Mouse (Mus musculus) lung, postnatal 14 days (tissue): ENCODE data around the gene Kif1b.
A peak's percentile ranks its signal among the peaks of the same experiment; 100 is the strongest.

Experiments
- DNase-seq: peaks from one replicate; pipeline ENCODE4 v3.0.0; 2021

Gene Kif1b

DNA sequence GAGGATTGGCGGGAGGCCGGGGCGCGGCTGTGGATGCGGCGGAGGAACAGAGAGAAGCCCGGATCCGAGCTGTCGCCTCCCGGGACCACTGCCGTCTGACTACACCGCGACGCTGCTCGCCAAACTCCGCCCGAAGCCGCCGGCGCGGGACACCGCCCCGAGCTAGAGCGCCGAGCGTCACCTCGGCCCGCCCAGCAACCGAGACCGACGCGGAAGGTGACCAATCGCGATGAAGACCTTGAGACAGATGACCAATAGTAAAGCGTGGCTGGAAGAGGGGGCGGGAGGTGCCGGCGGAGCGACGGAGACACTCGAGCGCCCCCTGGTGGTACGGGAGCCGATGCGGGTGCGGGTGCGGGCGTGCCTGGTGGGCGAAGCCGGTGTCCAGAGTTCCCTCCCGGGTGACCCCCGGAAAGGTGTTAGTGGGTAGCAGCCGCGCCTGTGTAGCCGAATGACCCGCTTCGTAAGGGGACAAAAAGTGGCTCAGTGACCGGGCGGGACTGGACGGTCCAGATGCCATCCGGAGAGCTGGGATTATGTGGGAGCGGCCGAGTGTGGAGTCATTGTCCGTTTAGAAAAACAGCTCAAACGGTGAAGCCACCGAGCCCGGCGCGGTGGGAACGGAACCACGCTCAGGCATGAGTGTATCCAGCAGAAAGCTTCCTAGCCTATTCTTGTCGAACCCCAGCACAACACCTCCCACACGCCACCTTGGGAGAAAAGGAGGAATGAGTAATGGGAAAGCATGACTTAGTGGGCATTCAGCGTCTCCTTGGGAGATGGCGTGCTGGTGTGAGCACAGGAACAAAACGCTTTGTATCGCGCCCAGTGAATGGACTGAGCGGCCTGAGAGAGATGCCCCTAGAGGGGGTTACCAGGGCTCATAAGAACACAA, at the start of gene Kif1b:
TSS of gene Kif1b (minus strand) at position 98 of the 895 bp plus-strand sequence.
- DNase-seq, result peak; percentile 100

DNA sequence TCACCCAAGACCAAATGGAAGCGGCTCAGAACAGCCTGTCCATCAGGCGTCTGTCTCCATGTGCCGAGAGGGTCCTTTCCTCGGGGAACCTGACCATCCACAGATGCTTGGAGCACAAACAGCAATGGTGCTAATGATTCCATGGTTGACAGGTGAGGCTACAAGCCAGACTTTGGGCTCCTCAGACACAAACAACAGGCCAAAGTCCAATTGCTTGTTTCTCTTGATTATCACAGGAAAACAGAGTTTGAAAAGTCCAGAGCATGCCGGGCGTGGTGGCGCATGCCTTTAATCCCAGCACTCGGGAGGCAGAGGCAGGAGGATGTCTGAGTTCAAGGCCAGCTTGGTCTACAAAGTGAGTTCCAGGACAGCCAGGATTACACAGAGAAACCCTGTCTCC, 47.2 kb upstream of the Kif1b start:
- DNase-seq, result no peak

DNA sequence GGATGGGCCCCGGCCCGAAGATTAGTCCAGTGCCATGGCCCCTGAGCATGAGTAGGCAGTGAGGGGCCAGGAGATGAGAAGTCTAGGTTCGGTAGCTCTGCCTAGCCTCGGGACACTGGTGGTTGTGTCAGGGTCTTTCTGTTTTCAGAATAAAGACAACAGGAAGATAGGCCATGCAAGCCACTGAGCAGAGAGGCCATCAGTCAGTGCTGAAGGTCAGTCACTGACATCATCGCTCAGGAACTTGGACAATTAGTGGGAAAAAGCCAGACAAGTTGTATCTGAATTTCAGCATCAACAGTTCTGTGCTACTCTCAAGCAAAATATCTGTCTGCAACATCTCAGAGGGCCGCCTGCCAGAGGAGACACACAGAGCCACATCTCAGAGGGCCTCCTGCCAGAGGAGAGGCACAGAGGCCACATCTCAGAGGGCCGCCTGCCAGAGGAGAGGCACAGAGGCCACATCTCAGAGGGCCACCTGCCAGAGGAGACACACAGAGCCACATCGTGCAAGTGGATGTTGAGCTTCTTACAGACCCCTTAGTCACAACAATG, 44.2 kb upstream of the Kif1b start:
- DNase-seq, result no peak

DNA sequence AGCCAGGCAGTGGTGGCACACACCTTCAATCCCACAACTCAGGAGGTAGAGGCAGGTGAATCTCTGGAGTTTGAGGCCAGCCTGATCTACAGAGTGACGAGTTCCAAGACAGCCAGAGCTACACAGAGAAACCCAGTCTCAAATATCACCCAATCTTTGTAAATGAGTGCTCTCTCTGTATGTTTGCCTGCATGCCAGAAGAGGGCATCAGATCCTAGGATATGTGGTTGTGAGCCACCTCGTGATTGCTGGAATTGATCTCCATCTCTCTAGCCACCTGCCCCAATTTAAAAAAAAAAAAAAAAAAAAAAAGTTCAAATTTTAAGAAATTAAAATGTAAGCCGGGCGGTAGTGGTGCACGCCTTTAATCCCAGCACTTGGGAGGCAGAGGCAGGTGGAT, 41.5 kb upstream of the Kif1b start:
- no peak for DNase-seq

DNA sequence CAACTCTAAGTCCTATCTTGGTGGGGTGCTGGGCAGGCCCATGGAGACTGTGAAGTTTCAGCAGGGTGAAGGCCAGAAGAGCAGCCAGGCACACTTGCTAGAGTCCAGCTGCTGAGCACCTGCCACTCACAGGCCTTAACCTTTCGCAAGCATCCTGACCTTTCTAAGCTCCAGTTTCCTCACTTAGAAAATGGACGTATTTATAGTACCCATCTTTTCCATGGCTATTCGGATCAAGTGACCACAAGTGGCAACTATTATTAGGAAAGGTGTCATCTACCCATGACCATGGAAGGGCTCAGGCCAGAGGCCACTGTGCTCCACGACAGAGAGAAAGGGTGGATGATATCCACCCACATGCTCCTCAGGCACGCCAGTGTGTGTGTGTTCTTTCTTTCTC, 38.4 kb upstream of the Kif1b start:
- no peak for DNase-seq

DNA sequence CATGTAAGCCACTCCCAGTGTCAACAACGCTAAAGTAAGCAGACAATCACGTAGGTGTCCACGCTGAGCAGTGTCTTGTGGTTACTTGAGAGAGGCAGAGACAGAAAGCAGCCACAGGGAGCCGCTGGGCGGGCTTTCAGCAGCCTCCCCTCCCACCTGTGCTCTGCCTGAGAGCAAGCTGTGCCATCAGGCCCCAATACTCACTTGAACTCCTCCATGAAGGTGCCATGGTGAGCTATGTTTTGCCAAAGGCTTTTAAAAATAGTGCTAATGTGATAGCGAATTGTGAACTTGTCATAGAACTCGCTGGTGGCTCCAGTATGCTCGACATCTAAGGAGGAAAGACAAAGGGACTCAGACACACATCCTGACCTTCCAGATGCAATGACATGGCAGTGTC, 36.8 kb upstream of the Kif1b start:
- DNase-seq, result no peak

DNA sequence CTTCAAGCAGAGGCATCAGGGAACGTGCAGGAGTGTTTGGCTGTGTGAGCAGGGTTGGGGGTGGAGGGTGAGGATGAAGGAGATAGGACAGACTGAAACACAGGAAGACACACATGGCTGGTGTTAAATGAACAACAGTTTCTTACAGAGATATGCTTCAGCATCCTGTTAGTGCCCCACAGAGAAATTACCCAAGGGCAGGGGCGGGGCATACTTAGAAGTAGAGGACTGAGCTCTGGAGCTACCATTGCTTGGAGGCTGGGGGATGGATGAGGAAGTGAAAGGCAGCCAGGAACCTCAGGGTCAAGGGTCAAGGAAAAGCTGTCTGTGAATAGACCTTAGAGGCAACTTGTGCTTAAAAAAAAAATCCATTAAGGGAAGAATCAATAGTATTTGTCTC, 33.2 kb upstream of the Kif1b start:
- DNase-seq, result no peak

DNA sequence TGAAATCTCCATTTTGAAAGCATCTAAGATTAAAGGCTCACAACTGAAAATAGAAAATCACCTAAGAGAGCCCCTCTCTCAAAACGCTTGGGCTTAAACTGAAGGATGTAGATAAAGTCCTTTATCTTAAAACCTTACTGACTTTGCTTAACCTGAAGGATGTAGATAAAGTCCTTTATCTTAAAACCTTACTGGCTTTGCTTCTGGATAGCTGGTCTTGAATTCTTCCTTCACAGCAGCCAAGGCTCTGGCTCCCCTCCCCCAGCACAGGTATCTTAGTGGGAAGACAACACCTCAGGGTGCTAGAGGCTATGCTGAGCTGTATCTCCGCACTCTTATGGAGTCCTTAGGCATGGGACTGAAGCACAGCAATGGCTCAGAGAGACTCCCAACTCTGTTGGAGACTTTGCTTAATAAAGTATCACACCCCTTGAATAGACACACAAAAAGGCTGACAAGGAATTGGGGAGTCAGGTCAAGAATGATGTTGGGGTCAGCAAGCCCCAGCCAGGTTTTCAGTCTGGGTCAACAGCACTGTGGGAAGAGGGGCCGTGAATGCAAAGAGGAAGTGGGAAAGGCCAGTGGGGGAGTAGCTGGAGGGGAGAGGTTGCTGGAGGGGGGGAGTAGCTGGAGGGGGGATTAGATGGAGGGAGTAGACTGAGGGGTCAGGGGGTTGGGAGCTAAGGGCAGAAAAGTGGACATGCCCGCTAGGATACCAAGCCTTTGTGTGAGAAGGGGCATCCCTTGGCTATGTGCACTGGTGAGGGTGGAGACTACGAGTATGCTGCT, 32.1 kb upstream of the Kif1b start:
- DNase-seq, result no peak

DNA sequence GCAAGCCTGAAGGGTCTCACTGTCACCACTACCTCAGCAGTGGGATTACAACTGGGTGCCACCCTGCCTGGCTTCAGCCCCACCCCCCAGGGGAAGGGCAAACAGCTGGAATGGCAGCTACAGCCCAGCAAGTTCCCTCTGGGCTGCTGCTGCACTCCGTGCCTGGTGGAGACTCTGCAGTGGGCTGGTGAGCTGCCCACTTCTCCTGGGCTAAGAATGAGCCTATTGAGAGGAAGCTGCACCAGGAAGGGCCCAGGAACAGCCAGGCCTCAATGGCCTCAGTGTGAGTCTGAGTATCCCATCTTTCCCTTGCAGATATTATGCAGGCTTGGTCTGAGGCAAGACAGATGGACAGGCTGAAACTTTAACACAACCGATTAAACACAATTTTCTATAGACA, 30.6 kb upstream of the Kif1b start:
- DNase-seq, result no peak

DNA sequence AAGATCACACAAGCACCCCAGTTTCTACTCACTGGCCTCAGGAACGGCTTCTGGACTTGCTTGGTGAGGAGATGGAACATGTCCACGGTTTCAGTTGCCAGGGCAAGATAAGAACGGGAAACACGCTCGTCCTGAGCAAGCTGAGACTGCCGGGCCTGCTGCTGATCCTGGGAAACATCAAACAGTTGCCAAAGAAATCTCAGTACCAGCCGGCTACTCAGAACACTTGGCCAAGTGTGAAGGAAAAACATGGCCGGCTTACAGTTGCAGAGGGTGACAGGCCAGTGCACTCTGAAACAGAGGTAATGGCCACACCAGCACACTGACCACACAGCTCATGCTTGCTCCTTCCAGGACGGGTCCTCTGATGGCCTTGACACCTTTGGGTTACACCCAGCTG, 29.9 kb upstream of the Kif1b start:
- no peak for DNase-seq

DNA sequence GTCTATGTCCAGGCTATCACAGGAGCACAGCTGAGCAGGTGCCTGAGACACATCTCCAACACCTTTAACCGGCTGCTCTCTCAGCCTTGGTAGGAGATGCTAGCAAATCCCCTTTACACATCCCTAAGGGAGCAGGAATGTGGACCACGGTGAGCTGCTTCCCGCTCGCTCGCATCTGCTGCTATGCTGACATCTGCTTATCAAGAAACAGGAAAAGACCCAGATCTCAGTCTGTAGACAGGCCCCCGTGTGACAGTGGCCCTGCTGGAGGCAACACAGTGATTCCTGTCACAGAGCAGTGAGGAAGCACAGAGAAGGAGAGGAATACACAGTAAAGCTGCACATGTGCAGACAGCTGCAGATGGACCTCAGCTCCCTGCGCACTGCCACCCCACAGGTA, 28.8 kb upstream of the Kif1b start:
- DNase-seq, result no peak

DNA sequence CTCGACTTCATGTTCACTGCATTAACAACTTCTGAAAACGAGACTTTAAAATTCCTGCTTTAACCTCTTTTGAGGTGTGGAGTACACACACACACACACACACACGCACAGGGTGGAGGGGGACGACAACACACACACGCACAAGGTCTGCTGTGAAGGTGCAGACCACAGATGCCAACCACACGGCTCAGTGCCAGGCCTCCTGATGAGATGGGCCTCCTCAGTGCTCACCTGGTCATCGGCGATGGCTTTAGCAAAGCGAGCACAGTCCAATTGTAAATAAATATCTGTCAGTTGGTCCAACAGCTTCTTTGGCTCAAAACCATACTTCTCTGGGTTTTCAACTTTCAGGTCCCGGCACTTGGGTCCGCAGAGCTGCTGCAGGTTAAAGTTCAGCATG, 27.4 kb upstream of the Kif1b start:
- DNase-seq, result no peak

DNA sequence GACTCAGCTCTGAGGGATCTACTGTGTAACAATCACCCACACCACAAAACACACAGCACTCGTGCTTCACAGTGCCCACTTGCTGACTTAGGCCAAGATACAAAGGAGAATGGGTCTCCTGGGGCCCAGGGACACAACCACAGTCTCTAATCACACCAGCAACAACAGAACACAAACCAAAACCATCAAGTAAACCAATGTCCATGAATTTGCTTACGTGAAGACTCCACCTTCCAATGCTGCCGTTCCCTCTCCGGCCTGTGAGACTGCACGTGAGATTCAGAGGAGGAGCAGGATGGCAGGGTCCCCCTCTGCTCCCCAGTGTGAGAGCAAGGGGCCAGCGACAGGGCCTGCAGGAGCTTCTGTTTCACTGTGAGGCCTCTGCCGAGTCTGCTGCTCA, 25.2 kb upstream of the Kif1b start:
- DNase-seq, result no peak

DNA sequence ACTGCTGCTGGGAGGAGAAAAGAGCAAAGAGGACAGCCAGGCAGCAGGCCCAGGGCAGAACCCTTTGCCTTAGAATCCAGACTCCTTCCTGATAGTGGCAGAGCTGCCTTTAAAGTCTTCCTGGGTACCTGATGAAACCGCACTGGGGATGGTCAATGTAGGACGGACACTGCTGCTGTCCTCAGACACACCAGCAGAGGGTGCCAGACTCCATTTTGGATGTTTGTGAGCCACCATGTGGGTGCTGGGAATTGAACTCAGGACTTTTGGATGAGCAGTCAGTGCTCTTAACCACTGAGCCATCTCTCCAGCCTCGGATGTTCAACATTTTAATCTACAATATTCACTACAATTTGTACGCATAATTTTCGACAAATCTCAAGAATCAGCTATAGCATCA, 23.0 kb upstream of the Kif1b start:
- no peak for DNase-seq

DNA sequence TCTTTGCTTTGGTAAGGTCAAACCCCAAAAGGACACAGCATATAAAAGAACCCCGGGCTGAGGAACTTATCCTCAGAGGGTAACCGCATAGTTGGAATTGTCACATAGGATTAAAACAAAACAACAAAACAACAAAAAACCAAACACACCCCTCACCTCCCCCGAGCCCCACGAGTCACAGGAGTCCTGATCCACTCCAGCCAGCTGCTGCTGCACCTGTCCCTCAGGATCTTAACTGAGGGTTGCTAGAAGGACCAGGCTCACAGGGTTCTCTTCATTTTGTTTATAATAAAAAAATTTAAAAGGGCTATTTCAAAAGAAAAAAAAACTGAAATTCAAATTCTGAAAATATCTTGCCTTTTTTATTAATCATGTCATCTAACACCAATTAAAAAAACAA, 21.2 kb upstream of the Kif1b start:
- DNase-seq, result no peak

DNA sequence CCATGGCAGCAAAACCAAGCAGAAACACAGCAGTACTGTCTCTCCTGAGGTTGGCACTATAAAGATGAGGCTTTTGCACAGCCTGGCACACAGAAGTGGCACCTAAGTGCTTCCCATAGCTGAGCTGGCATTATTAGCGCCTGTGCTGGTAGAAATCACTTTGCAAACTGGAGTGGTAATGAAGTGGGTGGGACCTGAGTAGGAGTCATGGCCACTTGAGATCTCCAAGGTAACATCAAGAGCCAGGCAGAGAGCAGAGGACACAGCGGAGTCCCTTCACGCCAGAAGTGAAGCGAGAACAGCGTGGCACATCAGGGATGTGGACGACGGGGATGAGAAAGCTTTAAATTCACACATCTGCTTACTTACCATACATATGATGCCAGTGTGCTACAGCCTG, 19.8 kb upstream of the Kif1b start:
- DNase-seq, result peak; percentile 18

DNA sequence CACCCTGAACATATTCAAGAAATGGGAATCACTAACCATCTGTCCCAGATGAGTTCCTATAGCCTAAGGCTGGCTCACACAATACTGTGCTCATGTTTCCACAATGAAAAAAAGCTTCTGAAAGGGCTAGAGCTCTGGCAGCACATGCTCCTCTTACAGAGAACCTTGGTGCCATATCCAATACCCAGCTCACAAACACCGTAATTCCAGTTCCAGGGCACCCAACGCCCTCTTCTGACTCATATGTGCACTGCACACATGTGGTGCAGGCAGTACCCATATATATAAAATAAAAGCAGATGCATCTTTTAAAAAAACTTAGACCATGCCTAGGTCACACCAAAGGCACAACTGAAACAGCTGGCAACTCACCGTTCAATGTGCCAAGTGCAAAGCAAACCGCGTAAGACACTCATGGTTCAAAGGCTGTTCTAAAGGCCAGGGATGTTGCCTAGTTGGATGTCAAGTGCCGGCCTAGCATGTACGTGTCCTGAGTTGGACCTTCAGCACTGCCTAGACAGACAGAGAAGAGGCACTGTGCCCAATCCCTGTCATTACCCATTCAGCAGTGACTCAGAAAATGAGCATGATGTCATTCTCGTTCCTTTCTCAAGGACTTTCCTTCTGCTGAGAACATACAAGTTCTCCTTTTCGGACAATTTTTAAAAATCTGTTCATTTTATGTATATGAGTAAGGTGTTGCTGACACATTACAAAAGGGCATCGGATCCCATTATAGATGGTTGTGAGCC, 18.1 kb upstream of the Kif1b start:
- DNase-seq, result no peak

DNA sequence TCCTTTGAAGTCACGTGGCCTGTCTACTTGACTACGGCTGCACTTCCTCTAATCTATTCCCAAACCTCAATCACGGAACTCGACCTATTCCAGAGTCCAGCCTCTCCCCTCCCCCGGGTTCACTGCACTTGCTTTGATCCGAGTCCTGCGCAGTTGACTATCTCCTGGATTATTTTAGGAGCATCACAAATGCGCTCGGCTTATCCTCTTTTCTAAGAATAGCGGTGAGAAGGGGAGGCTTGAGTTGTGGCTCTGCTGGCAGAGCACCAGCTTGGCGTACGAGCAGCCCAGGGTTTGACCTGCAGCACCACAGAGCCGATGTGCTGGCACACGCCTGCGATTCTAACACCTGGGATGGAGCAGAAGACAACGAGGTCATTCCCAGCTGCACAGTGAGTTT, 16.2 kb upstream of the Kif1b start:
- DNase-seq, result no peak

DNA sequence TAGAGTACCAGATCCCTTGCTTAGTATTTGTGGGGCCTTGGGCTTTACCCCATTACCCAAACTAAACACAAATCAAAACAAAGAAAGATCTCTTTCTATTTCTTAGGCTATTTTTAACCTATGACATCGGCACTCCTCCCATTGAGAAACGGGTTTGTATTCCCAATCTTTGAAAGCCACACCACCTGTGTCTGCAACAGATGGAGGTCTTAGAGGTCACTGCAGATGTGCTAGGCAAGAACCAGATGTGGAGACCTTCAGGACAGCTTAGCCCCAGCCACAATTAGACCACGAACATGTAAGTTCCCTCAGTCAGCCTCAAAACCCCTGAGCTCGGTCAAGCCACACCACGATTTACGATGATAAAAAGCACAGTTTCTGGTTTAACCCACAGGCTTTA, 15.2 kb upstream of the Kif1b start:
- no peak for DNase-seq

DNA sequence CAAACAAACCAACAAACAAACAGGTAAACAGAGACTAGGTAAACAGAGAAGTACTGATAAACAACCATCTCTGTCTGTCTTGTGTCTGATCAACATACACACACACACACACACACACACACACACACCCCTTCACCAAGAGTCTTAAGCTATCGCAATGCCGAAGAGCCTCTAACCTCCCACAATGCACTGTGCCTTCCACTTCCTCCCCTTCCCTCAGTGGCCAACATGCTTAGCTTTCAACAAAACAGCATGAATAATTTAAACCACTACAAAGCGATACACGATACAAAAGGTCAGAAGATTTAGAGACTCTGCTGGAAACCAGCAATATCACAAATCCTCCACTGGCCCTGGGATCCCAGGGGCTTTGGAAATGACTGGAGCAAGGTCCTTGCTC, 14.8 kb upstream of the Kif1b start:
- DNase-seq, result no peak

DNA sequence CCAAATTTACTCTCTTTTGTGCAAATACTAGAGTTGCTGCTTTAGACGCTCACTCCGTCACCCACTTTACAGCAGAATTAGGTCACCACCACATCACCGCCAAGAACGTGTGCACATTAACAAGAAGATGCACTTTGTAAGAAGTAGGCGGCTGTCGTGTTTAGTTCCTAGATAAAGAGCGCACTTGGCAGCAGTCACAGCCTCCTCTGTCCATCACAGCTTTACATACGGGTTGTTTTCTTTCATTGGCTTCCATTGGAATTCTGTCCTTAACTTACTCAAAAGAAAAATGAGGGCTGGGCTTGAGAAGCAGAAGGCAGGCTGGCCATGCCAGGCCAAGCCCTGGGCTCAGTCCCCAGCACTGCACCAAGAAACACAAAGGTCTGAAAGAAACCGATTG, 11.6 kb upstream of the Kif1b start:
- no peak for DNase-seq

DNA sequence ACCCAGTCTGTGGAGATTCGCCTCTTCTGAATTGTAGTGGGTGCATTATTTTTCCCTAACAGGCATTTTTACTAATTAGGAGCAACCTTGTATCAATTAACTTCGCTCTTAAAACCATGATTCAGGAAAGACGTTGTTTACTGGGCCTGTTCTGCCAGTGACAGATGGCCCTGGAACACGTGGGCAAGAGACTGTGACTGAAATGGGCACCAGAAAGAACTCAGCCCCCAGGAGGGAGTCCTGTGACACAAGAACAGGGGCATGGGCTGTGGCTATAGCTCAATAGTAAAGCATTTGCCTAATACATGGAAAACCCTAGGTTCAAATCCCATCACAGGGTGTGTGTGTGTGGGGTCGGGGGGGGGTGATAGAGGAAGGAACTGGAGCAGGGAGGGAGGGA, 9.9 kb upstream of the Kif1b start:
- DNase-seq, result no peak

DNA sequence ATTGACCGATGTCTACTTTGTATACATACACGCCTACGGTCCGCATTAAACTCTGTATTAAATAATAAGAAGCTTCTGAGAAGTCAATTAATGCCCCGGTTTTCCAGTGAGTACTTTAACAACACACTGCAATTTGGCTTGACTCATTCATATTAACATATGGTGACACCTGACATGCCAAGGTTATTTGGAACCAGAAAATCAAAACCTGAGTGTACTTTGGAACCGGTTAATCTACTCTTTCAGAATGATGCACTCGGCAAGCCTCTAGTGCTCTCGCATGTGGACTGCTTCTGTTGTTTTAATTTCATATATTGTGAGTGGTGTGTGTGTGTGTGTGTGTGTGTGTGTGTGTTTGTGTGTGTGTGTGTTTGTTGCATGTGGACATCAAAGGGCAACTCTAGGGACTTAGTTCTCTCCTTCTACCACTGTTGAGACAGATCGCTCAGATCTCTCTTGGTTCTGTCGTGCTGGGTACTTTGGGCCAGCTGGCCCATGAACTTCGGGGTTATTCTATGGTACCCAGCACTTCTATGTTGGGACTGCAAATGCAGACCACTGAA, 6.9 kb upstream of the Kif1b start:
- DNase-seq, result no peak
